Mouse (Mus musculus): ENCODE data around the gene Golgb1.
"Not testable (repeated sequence)": the region's sequence is repeated elsewhere in the genome, so short reads cannot be mapped to it uniquely, and the experiment has no call there.

Gene Golgb1
- long read RNA-seq, experiment 1, transcript Golgb1-205 (4 exons, 509 nt) = major isoform, 8 of 83 reads
- long read RNA-seq, experiment 1, partial matches to known transcripts = 46 of 83 reads
- long read RNA-seq, experiment 1, other reads (novel, unspliced or antisense) = 29 of 83 reads
- long read RNA-seq, experiment 2, transcript Golgb1-205 (4 exons, 509 nt) = major isoform, 6 of 98 reads
- long read RNA-seq, experiment 2, partial matches to known transcripts = 58 of 98 reads
- long read RNA-seq, experiment 2, other reads (novel, unspliced or antisense) = 34 of 98 reads

- intact Hi-C loops (cut with DNase I) = loop anchor here (10.0 kb wide), 1 partner anchor 140 kb away; the partner anchor contains the start of gene Polq
Observed at GRCm38 (mm10) chr16:36874583-36875275, at the start of gene Golgb1, which contains the start of gene Eaf2. Gene Golgb1 (plus strand): TSS chr16:36875140. Gene Eaf2 (minus strand): TSS chr16:36875003.

DNA sequence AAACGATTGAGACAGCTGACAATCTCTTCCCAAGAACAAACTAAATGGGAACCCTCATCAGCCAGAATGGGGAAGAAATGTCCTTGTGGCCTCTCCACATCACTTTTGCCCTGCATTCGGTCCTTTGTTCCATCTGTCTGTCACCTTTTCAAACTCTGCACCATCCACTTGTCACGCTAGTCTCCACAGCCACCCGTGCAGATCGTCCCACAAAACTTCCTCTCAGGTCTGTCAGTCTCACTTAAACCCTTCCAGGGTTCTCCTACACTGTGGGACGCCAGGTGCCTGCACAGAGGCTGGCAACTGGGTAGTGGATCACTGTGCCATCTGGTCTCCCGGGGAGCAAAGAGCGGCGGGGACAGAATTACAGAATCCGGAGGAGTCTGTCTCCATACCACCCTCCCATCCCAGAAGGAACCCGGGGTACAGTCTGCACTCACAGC is 47.3 kb upstream of the Golgb1 start:
- intact Hi-C loops (cut with DNase I) = no loop called here

GRCm38 (mm10) chr16:36828054-36828786 is 46.7 kb upstream of the Golgb1 start, which contains the start of gene Iqcb1:
Gene Iqcb1 (plus strand): TSS chr16:36828385.
- intact Hi-C loops (cut with DNase I) = no loop called here

DNA sequence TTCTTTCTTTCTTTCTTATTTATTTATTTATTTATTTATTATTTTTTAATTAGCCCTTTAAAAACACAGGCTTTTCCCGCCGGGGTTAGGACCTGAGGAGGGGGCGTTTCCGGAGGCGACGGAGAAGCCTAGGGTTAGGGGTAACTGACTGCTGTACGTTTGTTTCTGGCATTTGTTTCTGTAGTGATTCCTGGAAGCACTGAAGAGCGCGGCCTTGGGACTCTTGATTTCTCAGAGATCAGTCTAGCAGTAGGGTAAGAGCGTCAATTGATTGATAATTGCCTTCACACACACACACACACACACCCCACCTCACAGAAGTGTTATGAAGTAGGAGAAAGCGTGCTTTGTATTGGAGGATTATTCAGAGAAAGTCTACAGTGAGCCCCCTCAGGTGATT is 46.1 kb upstream of the Golgb1 start:
- intact Hi-C loops (cut with DNase I) = no loop called here

GRCm38 (mm10) chr16:36846894-36847293 is 28.0 kb upstream of the Golgb1 start:
- intact Hi-C loops (cut with DNase I) = not testable (repeated sequence)

- intact Hi-C loops (cut with DNase I) = no loop called here
Observed at GRCm38 (mm10) chr16:36851202-36851601, 23.7 kb upstream of the Golgb1 start.

DNA sequence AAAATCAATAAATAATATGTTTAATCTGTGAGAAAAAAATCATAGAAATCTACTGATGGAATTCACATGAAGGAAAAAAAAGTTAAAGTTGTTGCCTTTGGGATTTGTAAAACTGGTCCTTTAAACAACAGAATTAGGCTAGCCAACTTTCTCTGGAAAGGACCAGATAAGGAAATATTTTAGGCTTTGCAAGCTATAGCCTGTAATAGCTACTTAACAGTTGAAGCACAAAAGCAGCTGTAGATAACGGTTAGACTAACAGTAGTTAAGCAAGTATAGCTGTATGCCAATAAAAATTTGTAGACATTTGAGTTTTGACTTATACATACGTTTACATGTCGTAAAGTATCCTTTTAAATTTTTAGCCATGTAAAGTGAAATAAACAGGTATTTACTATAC is 11.4 kb upstream of the Golgb1 start:
- intact Hi-C loops (cut with DNase I) = no loop called here

DNA sequence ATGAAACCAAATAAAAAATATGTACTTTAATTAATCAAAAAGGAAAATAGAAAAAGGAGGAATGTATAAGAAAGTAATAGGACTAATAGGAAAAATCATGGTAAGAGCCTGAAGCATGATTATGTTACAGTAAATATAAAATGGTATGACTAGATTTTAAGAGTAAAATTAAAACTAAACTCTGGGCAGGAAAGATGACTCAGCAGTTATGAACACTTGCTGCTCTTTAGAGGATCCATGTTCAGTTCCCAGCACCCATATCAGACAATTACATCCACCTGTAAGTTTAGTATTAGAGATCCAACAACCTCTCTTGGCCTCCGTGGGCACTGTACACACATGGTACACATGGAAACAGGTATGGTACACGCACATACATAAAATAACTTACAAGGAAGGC is 5.5 kb upstream of the Golgb1 start:
- intact Hi-C loops (cut with DNase I) = no loop called here

DNA sequence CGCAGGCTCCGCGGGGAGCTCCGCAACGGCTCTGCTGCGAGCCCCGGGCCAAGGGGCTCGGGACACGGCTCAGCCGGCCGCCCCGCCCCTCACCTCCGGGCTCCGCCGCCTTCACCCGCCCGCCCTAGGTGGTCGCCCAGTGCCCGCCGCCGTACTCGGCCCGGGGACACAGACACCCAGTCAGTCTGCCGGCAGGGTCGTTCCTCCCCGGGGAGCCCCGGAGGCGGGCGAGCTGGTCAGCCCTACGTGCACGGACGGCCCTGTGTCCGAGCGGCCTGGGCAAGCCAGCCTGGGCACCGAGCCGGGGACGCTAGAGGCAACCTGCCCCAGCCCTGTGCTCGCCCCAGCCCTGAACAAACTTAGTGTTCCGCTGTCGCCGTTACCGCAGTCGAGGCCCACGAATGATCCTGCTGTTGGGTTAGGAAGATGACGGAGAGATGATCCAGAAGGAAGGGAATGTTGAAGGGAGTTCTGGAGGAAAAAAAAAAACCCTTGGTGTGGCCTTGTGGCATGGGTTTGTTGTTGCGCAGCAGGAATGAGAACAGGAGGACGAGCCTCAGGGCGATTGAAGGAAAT is 424 bp downstream of the Golgb1 start:
- intact Hi-C loops (cut with DNase I) = loop anchor here (10.0 kb wide), 1 partner anchor 139 kb away; the partner anchor contains the start of gene Polq

DNA sequence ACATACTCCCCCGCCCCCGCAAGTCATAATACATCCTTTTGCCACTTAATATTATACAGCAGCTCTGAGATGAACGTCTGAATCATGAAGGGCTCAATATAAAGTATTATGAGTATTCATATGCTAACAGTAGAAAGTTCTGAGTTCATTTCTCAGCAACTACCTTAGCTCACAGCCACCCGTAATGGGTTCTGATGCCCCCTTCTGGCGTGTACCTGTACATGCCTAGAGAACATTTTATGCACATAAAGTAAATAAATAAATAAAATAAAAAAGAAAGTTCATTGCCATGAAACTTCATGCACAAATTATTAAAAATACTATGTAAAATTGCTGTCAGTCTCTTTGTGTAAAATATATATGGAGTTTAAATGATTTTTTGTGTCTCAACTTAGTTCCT is 2.4 kb downstream of the Golgb1 start:
- intact Hi-C loops (cut with DNase I) = loop anchor here (10.0 kb wide), 1 partner anchor 137 kb away; the partner anchor contains the start of gene Polq

DNA sequence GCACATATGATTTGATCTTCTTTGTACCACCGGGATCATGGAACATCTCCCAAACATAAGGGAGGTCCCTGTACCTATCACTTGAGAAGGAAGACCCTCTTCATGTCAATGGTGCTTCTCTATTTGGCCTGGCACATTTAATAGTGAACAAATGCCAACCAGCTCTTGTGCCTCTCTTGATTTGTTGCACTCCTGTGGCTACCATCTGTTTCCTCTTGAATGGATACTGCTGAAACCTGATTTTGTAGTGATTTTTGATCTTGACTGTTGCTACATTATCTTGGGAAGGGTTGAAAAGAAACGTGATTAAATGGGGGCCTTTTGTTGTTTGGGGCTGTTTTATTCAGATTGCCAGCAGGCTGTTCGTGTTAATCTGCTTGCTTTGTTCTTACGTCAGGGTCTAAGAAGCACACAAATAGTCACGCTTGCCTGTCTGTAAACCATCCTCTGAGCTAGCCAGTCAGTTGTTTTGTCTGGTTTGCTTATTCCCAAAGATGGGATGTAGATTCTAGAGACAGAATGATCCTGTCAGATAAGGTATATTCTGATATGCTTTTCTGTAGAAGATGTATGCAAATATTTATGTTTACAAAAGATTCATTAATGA is 7.9 kb downstream of the Golgb1 start:
- intact Hi-C loops (cut with DNase I) = no loop called here

GRCm38 (mm10) chr16:36884881-36885280 is 9.9 kb downstream of the Golgb1 start:
- intact Hi-C loops (cut with DNase I) = no loop called here

- intact Hi-C loops (cut with DNase I) = no loop called here
Observed at GRCm38 (mm10) chr16:36885912-36886311, 11.0 kb downstream of the Golgb1 start.

GRCm38 (mm10) chr16:36887546-36887945 is 12.6 kb downstream of the Golgb1 start:
- intact Hi-C loops (cut with DNase I) = no loop called here

GRCm38 (mm10) chr16:36890559-36890958 is 15.6 kb downstream of the Golgb1 start:
- intact Hi-C loops (cut with DNase I) = no loop called here

DNA sequence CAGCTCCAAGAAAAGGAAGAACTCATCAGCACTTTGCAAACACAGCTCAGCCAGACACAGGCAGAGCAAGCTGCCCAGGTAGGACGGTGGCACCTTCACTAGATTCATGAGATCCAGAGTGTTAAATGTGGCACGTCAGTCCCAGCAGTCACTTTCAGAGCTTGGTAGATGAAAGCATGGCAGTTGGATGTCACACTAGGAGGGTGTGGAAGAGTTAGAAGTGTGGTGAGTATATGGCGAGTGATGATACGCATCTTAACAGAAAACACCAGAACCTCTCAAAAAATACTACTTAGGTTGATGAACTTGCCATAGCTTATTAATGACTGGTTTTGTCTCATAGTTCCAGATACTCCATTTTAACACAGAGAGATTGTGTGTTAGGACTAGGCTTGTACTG is 16.5 kb downstream of the Golgb1 start:
- intact Hi-C loops (cut with DNase I) = no loop called here

DNA sequence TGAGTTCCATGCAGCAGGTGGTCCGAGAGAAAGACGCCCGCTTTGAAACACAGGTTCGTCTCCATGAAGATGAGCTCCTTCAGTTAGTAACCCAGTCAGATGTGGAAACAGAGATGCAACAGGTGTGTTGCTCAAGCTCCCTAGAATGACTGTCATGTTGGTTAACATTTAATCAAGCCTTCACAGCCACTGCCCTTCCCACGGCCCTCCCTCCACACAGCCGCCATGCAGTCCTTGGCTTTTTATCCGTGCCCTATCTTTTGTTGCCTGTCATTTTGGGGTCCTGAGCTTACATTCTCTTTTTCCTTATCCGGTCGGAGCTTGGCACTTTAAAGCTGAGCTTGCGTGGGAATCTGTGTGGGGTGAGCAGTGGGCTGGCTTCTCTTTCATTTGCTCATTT is 18.4 kb downstream of the Golgb1 start:
- intact Hi-C loops (cut with DNase I) = no loop called here

- intact Hi-C loops (cut with DNase I) = no loop called here
Observed at GRCm38 (mm10) chr16:36896712-36897111, 21.8 kb downstream of the Golgb1 start.

GRCm38 (mm10) chr16:36903156-36903555 is 28.2 kb downstream of the Golgb1 start:
- intact Hi-C loops (cut with DNase I) = no loop called here

DNA sequence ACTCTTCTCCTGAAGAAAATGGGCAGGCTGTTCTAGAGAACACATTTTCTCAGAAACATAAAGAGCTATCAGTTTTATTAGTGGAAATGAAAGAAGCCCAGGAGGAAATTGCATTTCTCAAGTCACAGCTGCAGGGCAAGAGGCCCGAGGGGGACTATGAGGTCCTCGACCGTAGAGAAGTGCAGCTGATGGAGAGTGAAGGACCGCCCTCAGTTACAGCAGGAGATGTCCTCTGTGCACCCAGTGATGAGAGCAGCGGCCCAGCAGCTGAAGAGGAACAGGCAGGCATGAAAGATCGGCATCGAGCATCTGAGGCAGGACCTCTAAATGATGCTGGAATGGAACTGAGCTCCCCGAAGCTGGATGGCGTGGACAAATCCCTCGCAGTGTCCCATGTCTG is 37.0 kb downstream of the Golgb1 start:
- intact Hi-C loops (cut with DNase I) = loop anchor here (10.0 kb wide), 1 partner anchor 77 kb away; no protein-coding TSS in a partner anchor

DNA sequence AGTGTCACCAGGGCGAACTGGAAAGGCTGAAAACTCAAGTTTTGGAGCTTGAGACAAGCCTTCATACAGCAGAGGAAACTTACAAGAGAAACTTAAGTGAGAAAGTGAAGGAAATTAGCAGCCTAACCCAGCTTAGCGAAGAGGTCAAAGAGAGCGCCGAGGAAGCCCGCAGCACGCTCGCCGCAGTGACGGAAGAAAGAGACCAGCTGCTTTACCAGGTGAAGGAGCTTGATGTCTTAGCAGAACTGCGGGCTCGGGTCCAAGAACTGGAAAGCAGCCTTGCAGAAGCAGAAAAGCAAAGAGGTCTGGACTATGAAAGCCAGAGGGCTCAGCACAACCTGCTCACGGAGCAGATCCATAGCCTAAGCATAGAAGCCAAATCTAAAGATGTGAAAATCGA is 37.4 kb downstream of the Golgb1 start:
- intact Hi-C loops (cut with DNase I) = loop anchor here (10.0 kb wide), 1 partner anchor 78 kb away; no protein-coding TSS in a partner anchor

Data from adrenal gland (tissue).